17 mouse cellular contexts compared by ENCODE assay signal in genomic region chr5:77090521-77091096, GRCm38 (mm10). TPM values are rescaled to one million over a fixed set of nuclear protein-coding genes. Genes with fewer than 3 reads are reported as not detected.
DNase-seq lines count a peak whose midpoint lies in the region; ATAC-seq lines count a peak whose summit lies in the region.
"Had no signal": no experiment of that assay in that cellular context is flagged by ENCODE, and none has a peak within 500 bp of the region (broad histone marks: within the 10 kb centered on the region; RNA-seq: fewer than 3 reads in every experiment).

No protein-coding gene starts in this region.

- peaks cover 22% of the 10 kb centered on the region for H3K36me3 ChIP-seq in heart, embryonic 15.5 days
- H3K36me3 ChIP-seq in midbrain, embryonic 14.5 days (ENCODE audit: control insufficient read depth, insufficient read depth, low read length) = no peaks in the 10 kb centered on the region
- no peaks in the 10 kb centered on the region for H3K36me3 ChIP-seq in midbrain, embryonic 10.5 days
- H3K36me3 ChIP-seq in forebrain, embryonic 12.5 days (replicated peaks) = no peaks in the 10 kb centered on the region
- H3K36me3 ChIP-seq: embryonic facial prominence, embryonic 13.5 days had no signal

- H3K9ac ChIP-seq in heart, embryonic 15.5 days = no peak overlapping the region
- H3K9ac ChIP-seq in midbrain, embryonic 14.5 days (replicated peaks; ENCODE audit: low read length) = no peak overlapping the region
- H3K9ac ChIP-seq in forebrain, embryonic 12.5 days = no peak overlapping the region
- H3K9ac ChIP-seq: embryonic facial prominence, embryonic 13.5 days had no signal

- intact Hi-C loops in heart, postnatal 36 days (cut with DNase I) = loop anchor here (5.0 kb wide), 1 partner anchor 42 kb away; no protein-coding TSS in a partner anchor

- peaks cover 55% of the 10 kb centered on the region for H3K4me1 ChIP-seq in heart, embryonic 15.5 days (replicated peaks)
- H3K4me1 ChIP-seq in midbrain, embryonic 14.5 days (ENCODE audit: control insufficient read depth, insufficient read depth, low read length) = 0 out of 2 replicates have a peak, but pooled peaks cover 8% of the 10 kb centered on the region
- peaks cover 17% of the 10 kb centered on the region for H3K4me1 ChIP-seq in midbrain, embryonic 10.5 days
- H3K4me1 ChIP-seq in forebrain, embryonic 12.5 days = peaks cover 27% of the 10 kb centered on the region

- no peak for DNase-seq in heart, postnatal 36 days
- peak; percentile 27 for DNase-seq in midbrain, embryonic 14.5 days
- no peak for DNase-seq in midbrain, embryonic 10.5 days (ENCODE audit: low spot score)
- peak; percentile 76 for DNase-seq in retina, embryonic 14.5 days (ENCODE audit: low spot score)
- no peak for DNase-seq in B cell, adult 2 months
- DNase-seq: cerebellum, postnatal 36 days; kidney, adult 11 months; kidney, postnatal 36 days; liver; thymus, postnatal 4 days had no signal

- H3K4me3 ChIP-seq in heart, embryonic 15.5 days = no peak overlapping the region
- no peak overlapping the region for H3K4me3 ChIP-seq in midbrain, embryonic 14.5 days (replicated peaks; ENCODE audit: low read depth, low read length)
- no peak overlapping the region for H3K4me3 ChIP-seq in midbrain, embryonic 10.5 days
- H3K4me3 ChIP-seq in forebrain, embryonic 12.5 days (replicated peaks) = no peak overlapping the region
- H3K4me3 ChIP-seq: embryonic facial prominence, embryonic 13.5 days; left cerebral cortex, adult 2 months had no signal

- WGBS in heart, embryonic 15.5 days = 28% methylated on average over 5 of the region's 5 CpGs
- WGBS in midbrain, embryonic 14.5 days = 58% methylated on average over 5 of the region's 5 CpGs
- WGBS in midbrain, embryonic 10.5 days = 64% methylated on average over 5 of the region's 5 CpGs
- WGBS in forebrain, embryonic 12.5 days = 33% methylated on average over 5 of the region's 5 CpGs

- H3K9me3 ChIP-seq in heart, embryonic 15.5 days (replicated peaks) = no peaks in the 10 kb centered on the region
- H3K9me3 ChIP-seq in midbrain, embryonic 14.5 days (ENCODE audit: control insufficient read depth, low read length) = no peaks in the 10 kb centered on the region
- no peaks in the 10 kb centered on the region for H3K9me3 ChIP-seq in midbrain, embryonic 10.5 days (replicated peaks)
- no peaks in the 10 kb centered on the region for H3K9me3 ChIP-seq in forebrain, embryonic 12.5 days
- H3K9me3 ChIP-seq: embryonic facial prominence, embryonic 13.5 days had no signal

- ATAC-seq in heart, embryonic 15.5 days (replicated peaks; ENCODE audit: insufficient number of reproducible peaks, insufficient read depth, low FRiP score, low read depth) = peak; percentile 20; the same call in 1 of the 2 replicates
- no peak for ATAC-seq in midbrain, embryonic 14.5 days (ENCODE audit: low FRiP score, low TSS enrichment)
- peak; percentile 79 for ATAC-seq in forebrain, embryonic 12.5 days (ENCODE audit: low FRiP score)
- ATAC-seq: CD4-positive, CD25-positive, alpha-beta regulatory T cell, adult 4 months; Patski had no signal

- H3K27ac ChIP-seq in heart, embryonic 15.5 days = peak overlapping the region; percentile 69
- no peak overlapping the region for H3K27ac ChIP-seq in midbrain, embryonic 14.5 days (replicated peaks; ENCODE audit: low read depth, low read length)
- H3K27ac ChIP-seq in midbrain, embryonic 10.5 days (replicated peaks) = no peak overlapping the region
- peak overlapping the region; percentile 65 for H3K27ac ChIP-seq in forebrain, embryonic 12.5 days
- H3K27ac ChIP-seq: embryonic facial prominence, embryonic 13.5 days; left cerebral cortex, adult 2 months; stomach, postnatal 0 days had no signal

- H3K27me3 ChIP-seq in heart, embryonic 15.5 days = no peaks in the 10 kb centered on the region
- H3K27me3 ChIP-seq in midbrain, embryonic 14.5 days (ENCODE audit: control insufficient read depth, insufficient read depth, low read length) = peaks cover 27% of the 10 kb centered on the region
- H3K27me3 ChIP-seq in midbrain, embryonic 10.5 days (ENCODE audit: low read depth, poor library complexity, severe bottlenecking) = peaks cover 62% of the 10 kb centered on the region
- peaks cover 56% of the 10 kb centered on the region for H3K27me3 ChIP-seq in forebrain, embryonic 12.5 days

- no peak overlapping the region for H3K4me2 ChIP-seq in heart, embryonic 15.5 days
- no peak overlapping the region for H3K4me2 ChIP-seq in midbrain, embryonic 14.5 days (ENCODE audit: low read length)
- no peak overlapping the region; the same call in 1 of the 2 replicates for H3K4me2 ChIP-seq in forebrain, embryonic 12.5 days
- H3K4me2 ChIP-seq: embryonic facial prominence, embryonic 13.5 days had no signal

RNA-seq across cellular contexts. Expression of gene Hopx, which starts 24.3 kb away (rescaled TPM):
- polyA plus RNA-seq in heart, embryonic 15.5 days (2015; fragmentation: Nextera tagmentation; extraction: Ambion mirVana) = 16.0 and 23.6 TPM in 2 replicates
- 100 to 1,000 TPM; 405 to 444 TPM for total RNA-seq in heart, postnatal 36 days (2021)
- 0.82 and 0.93 TPM in 2 replicates for polyA plus RNA-seq in midbrain, embryonic 14.5 days (2014; fragmentation: Nextera tagmentation; extraction: Ambion mirVana)
- polyA plus RNA-seq in midbrain, embryonic 10.5 days (2016; fragmentation: Nextera tagmentation; extraction: Ambion mirVana) = 0.14 TPM in 1 of 2 replicates, not detected in the other
- polyA plus RNA-seq in forebrain, embryonic 12.5 days (2016; fragmentation: Nextera tagmentation; extraction: Ambion mirVana) = 1.0 and 1.1 TPM in 2 replicates
- polyA plus RNA-seq: Patski had no signal

Comparison
In these comparisons a context has a peak if more than half of its experiments do, and no peak if none do; other contexts are left out.
1. DNase-seq: peak in midbrain, embryonic 14.5 days (single experiment) and retina, embryonic 14.5 days (single experiment); none in heart, postnatal 36 days (0 of 2), midbrain, embryonic 10.5 days (single experiment) and B cell, adult 2 months (0 of 2).
2. H3K27ac ChIP-seq: peak in heart, embryonic 15.5 days (single experiment) and forebrain, embryonic 12.5 days (single experiment); none in midbrain, embryonic 14.5 days (single experiment) and midbrain, embryonic 10.5 days (single experiment).